Mouse (Mus musculus) C2C12 (cell line): ENCODE measurements around the gene Gatad2a.

Experiments used
- CEBPB ChIP-seq: IDR thresholded peaks from one replicate; pipeline ENCODE4 v1.6.1; 2011; ENCODE audit warnings: low read depth, mild to moderate bottlenecking, control low read depth, moderate library complexity
- CTCF ChIP-seq: IDR thresholded peaks from one replicate; pipeline ENCODE4 v1.5.1; 2011; ENCODE audit not compliant: control insufficient read depth, insufficient read depth, insufficient read length
- FOSL1 ChIP-seq: IDR thresholded peaks from one replicate; pipeline ENCODE4 v1.8.0; 2011; ENCODE audit warnings: mild to moderate bottlenecking, low read length; ENCODE audit not compliant: poor library complexity, insufficient read depth, severe bottlenecking
- MAX ChIP-seq: IDR thresholded peaks from one replicate; pipeline ENCODE4 v1.6.1; 2011; ENCODE audit warnings: mild to moderate bottlenecking, control low read depth
- MYOD1 ChIP-seq: IDR thresholded peaks from one replicate; pipeline ENCODE4 v1.6.1; 2011; ENCODE audit warnings: low read depth; ENCODE audit not compliant: control insufficient read depth, insufficient read length
- MYOG ChIP-seq: IDR thresholded peaks from one replicate; pipeline ENCODE4 v1.6.1; 2011; ENCODE audit not compliant: control insufficient read depth, insufficient read length; ENCODE audit errors: extremely low read depth
- USF1 ChIP-seq: IDR thresholded peaks from one replicate; pipeline ENCODE4 v1.6.1; 2011; ENCODE audit warnings: low read depth, mild to moderate bottlenecking, control low read depth, moderate library complexity

DNA sequence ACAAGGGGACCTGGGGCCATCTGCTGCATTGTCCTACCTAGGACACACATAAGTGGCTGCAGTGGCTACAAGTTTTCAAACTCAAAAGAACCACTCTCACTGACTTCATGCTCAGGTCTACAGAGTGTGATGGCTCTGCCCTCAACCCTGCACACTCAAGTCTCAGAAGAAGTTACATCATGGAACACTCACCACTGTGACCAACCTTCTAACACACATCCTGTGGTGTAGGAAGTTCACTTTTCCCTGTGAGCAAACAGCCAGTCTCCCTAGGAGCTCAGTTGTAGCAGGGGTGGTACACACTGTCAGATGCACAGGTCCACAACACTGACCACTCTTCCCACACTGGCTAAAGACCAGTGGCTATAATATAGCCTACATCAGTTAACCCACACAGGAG, 77.7 kb downstream of the Gatad2a start:
- TF ChIP-seq CTCF (no peak), MAX (no peak), MYOG (no peak), USF1 (no peak), MYOD1 (no peak), CEBPB (no peak), FOSL1 (no peak)
